Mouse (Mus musculus): ENCODE results near the gene Tmcc2.

The Tmcc2 gene

GRCm38 (mm10) chr1:132390691-132391579 lies at the start of gene Tmcc2:
Gene Tmcc2 (minus strand): TSS chr1:132391281.
- peak in 1 of 2 experiments; percentile 43 for DNase-seq

- DNase-seq = no peak
Measured at GRCm38 (mm10) chr1:132437389-132437788, 46.3 kb upstream of the Tmcc2 start.

GRCm38 (mm10) chr1:132436960-132437359 lies 45.9 kb upstream of the Tmcc2 start:
- DNase-seq = no peak

- peak; percentile 19 to 52 for DNase-seq
Measured at GRCm38 (mm10) chr1:132436320-132436958, 45.4 kb upstream of the Tmcc2 start.

- DNase-seq = no peak
Measured at GRCm38 (mm10) chr1:132434032-132434431, 43.0 kb upstream of the Tmcc2 start.

GRCm38 (mm10) chr1:132433349-132433748 lies 42.3 kb upstream of the Tmcc2 start:
- DNase-seq = no peak

GRCm38 (mm10) chr1:132431716-132432115 lies 40.6 kb upstream of the Tmcc2 start:
- peak; percentile 78 to 83 for DNase-seq

- DNase-seq = no peak
Measured at GRCm38 (mm10) chr1:132430818-132431217, 39.7 kb upstream of the Tmcc2 start.

GRCm38 (mm10) chr1:132425600-132425999 lies 34.5 kb upstream of the Tmcc2 start:
- no peak for DNase-seq

- DNase-seq = no peak
Measured at GRCm38 (mm10) chr1:132422912-132423696, 32.0 kb upstream of the Tmcc2 start.

- no peak for DNase-seq
Measured at GRCm38 (mm10) chr1:132420662-132421061, 29.6 kb upstream of the Tmcc2 start.

GRCm38 (mm10) chr1:132420206-132420605 lies 29.1 kb upstream of the Tmcc2 start:
- DNase-seq = peak in 1 of 2 experiments; percentile 4

- DNase-seq = peak; percentile 95 to 98
Measured at GRCm38 (mm10) chr1:132417319-132418251, 26.5 kb upstream of the Tmcc2 start, which contains the start of gene Dstyk. Gene Dstyk (plus strand): TSS chr1:132417555.

GRCm38 (mm10) chr1:132416943-132417290 lies 25.8 kb upstream of the Tmcc2 start:
- no peak for DNase-seq

- peak in 1 of 2 experiments; percentile 9 for DNase-seq
Measured at GRCm38 (mm10) chr1:132416244-132416942, 25.3 kb upstream of the Tmcc2 start.

GRCm38 (mm10) chr1:132410657-132411056 lies 19.6 kb upstream of the Tmcc2 start:
- no peak for DNase-seq

GRCm38 (mm10) chr1:132401843-132402242 lies 10.8 kb upstream of the Tmcc2 start:
- no peak for DNase-seq

GRCm38 (mm10) chr1:132400538-132400937 lies 9.5 kb upstream of the Tmcc2 start:
- no peak for DNase-seq

- no peak for DNase-seq
Measured at GRCm38 (mm10) chr1:132396705-132397104, 5.6 kb upstream of the Tmcc2 start.

- DNase-seq = no peak
Measured at GRCm38 (mm10) chr1:132392872-132393271, 1.8 kb upstream of the Tmcc2 start.

GRCm38 (mm10) chr1:132391580-132392022 lies 520 bp upstream of the Tmcc2 start:
- DNase-seq = peak; percentile 54 to 83

All from kidney, postnatal 25 days (tissue).